Mouse (Mus musculus) small intestine, adult 2 months (tissue): ENCODE measurements around the gene Fgf8. TPM values are rescaled to one million over a fixed set of nuclear protein-coding genes. Genes with fewer than 3 reads are reported as not detected.

Experiments used
- H3K27ac ChIP-seq: fragments of 200-500 bp; 2 replicates; pipeline ENCODE4 v1.5.1; 2012; ENCODE audit warnings: low read depth, low read length, control low read depth, inconsistent platforms; ENCODE audit not compliant: insufficient read depth
- H3K27me3 ChIP-seq: fragments of 200-500 bp; 2 replicates; pipeline ENCODE4 v1.6.1; 2012; ENCODE audit warnings: mild to moderate bottlenecking, moderate library complexity, low read length, inconsistent platforms; ENCODE audit not compliant: control insufficient read depth, insufficient read depth
- H3K36me3 ChIP-seq: fragments of 200-500 bp; 2 replicates; pipeline ENCODE4 v1.6.1; 2012; ENCODE audit warnings: mild to moderate bottlenecking, low read length, control low read depth, inconsistent platforms; ENCODE audit not compliant: control insufficient read depth, insufficient read depth
- H3K4me1 ChIP-seq: fragments of 200-500 bp; 2 replicates; pipeline ENCODE4 v1.6.1; 2012; ENCODE audit warnings: low read length, inconsistent platforms, mixed read lengths; ENCODE audit not compliant: control insufficient read depth, insufficient read depth, insufficient read length
- H3K4me3 ChIP-seq: fragments of 200-500 bp; 2 replicates; pipeline ENCODE4 v1.5.1; 2012; ENCODE audit warnings: low read depth, mild to moderate bottlenecking, control low read depth, inconsistent platforms, low read length, moderate library complexity
- CTCF ChIP-seq: fragments of 200-500 bp; IDR thresholded peaks from 2 replicates; pipeline ENCODE4 v1.5.1; 2012; ENCODE audit warnings: low read depth, mild to moderate bottlenecking, control low read depth, inconsistent platforms, low read length, moderate library complexity, mixed read lengths; ENCODE audit not compliant: insufficient replicate concordance, insufficient read length; ENCODE audit errors: extremely low read depth
- POLR2A ChIP-seq: fragments of 200-500 bp; IDR thresholded peaks from 2 replicates; pipeline ENCODE4 v1.6.1; 2012; ENCODE audit warnings: low read depth, mild to moderate bottlenecking, control low read depth, inconsistent platforms, low read length, moderate library complexity
- WGBS: fragments of 180-500 bp; shearing (Covaris S2); methylation state at CpG from one replicate; pipeline ENCODE4 v1.1.7; 2018; 5-methylcytosine and 5-hydroxymethylcytosine counted together
- polyA plus RNA-seq: library from polyadenylated mRNA; depleted of rRNA; stranded (reverse); fragments of >200 nt; gene quantifications from 2 replicates; pipeline ENCODE4 v1.2.3, GENCODE M21; 2012

Fgf8 gene
- polyA plus RNA-seq, 1 experiment, result not detected

GRCm38 (mm10) chr19:45717493-45718220, 25.1 kb downstream of the Fgf8 start:
- TF ChIP-seq POLR2A, result no peak
- no peak for TF ChIP-seq CTCF
- Histone ChIP-seq H3K27ac (no peak overlapping the region), H3K4me1 (no peaks in the 10 kb centered on the region), H3K27me3 (peaks cover 12% of the 10 kb centered on the region), H3K4me3 (no peak overlapping the region), H3K36me3 (no peaks in the 10 kb centered on the region)
- WGBS, result 13% methylated on average over 16 of the region's 16 CpGs

GRCm38 (mm10) chr19:45708704-45709103, 34.0 kb downstream of the Fgf8 start:
- TF ChIP-seq POLR2A, result no peak
- TF ChIP-seq CTCF, result no peak
- no peaks in the 10 kb centered on the region for H3K36me3 ChIP-seq
- 31% methylated on average over 3 of the region's 3 CpGs for WGBS
- no peaks in the 10 kb centered on the region for H3K4me1 ChIP-seq
- peaks cover 4% of the 10 kb centered on the region; the same call in 1 of the 2 replicates for H3K27me3 ChIP-seq
- no peak overlapping the region for H3K4me3 ChIP-seq
- H3K27ac ChIP-seq, result no peak overlapping the region

GRCm38 (mm10) chr19:45696281-45696600, 46.5 kb downstream of the Fgf8 start:
- H3K27ac ChIP-seq, result no peak overlapping the region
- no peaks in the 10 kb centered on the region for H3K4me1 ChIP-seq
- no peak overlapping the region for H3K4me3 ChIP-seq
- H3K27me3 ChIP-seq, result peaks cover 3% of the 10 kb centered on the region; the same call in 1 of the 2 replicates
- TF ChIP-seq POLR2A (no peak), CTCF (no peak)
- WGBS, result 36% methylated on average over 6 of the region's 6 CpGs
- no peaks in the 10 kb centered on the region for H3K36me3 ChIP-seq

- Histone ChIP-seq H3K4me3 (no peak overlapping the region), H3K4me1 (no peaks in the 10 kb centered on the region), H3K27ac (no peak overlapping the region), H3K36me3 (no peaks in the 10 kb centered on the region), H3K27me3 (peaks cover 3% of the 10 kb centered on the region; the same call in 1 of the 2 replicates)
- WGBS, result 51% methylated on average over 25 of the region's 25 CpGs
- TF ChIP-seq POLR2A (no peak), CTCF (no peak)
These were observed 47.0 kb downstream of the Fgf8 start for GRCm38 (mm10) chr19:45695496-45696280.

- no peak overlapping the region for H3K27ac ChIP-seq
- 29% methylated on average over 3 of the region's 3 CpGs for WGBS
- no peak for TF ChIP-seq POLR2A
- TF ChIP-seq CTCF, result no peak
- peaks cover 3% of the 10 kb centered on the region; the same call in 1 of the 2 replicates for H3K27me3 ChIP-seq
- H3K4me1 ChIP-seq, result no peaks in the 10 kb centered on the region
- no peaks in the 10 kb centered on the region for H3K36me3 ChIP-seq
- H3K4me3 ChIP-seq, result no peak overlapping the region
These were observed 48.7 kb downstream of the Fgf8 start for GRCm38 (mm10) chr19:45694056-45694455.

GRCm38 (mm10) chr19:45692211-45692610, 50.5 kb downstream of the Fgf8 start:
- no peaks in the 10 kb centered on the region for H3K4me1 ChIP-seq
- no peaks in the 10 kb centered on the region for H3K36me3 ChIP-seq
- peaks cover 2% of the 10 kb centered on the region; the same call in 1 of the 2 replicates for H3K27me3 ChIP-seq
- TF ChIP-seq CTCF (no peak), POLR2A (no peak)
- H3K4me3 ChIP-seq, result no peak overlapping the region
- WGBS, result 88% methylated on average over 8 of the region's 8 CpGs
- no peak overlapping the region for H3K27ac ChIP-seq

GRCm38 (mm10) chr19:45691001-45691535, 51.6 kb downstream of the Fgf8 start:
- no peak for TF ChIP-seq POLR2A
- TF ChIP-seq CTCF, result no peak
- 66% methylated on average over 8 of the region's 8 CpGs for WGBS
- Histone ChIP-seq H3K27me3 (no peaks in the 10 kb centered on the region), H3K27ac (no peak overlapping the region), H3K4me1 (no peaks in the 10 kb centered on the region), H3K36me3 (no peaks in the 10 kb centered on the region), H3K4me3 (no peak overlapping the region)
